ENCODE assay signal across 8 mouse cellular contexts in the genomic region with DNA sequence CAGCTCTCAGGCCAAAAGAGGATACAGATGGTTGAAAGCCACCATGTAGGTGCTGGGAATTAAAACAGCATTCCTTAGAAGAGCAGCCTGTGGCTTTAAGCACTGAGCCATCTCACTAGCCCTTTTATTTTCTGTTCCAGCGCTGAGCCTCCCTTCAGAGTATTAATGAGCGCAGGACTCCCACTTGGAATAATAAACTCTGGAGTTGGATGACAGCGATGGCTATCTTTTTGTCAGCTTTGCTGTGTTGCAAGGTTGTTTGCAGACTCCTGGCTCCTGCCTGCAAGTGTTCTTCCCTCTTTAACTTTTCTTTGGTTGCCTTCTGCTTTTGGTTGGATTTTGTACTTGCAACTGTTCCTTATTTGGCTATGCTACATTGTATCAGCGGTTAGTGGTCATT. TPM values are rescaled to one million over a fixed set of nuclear protein-coding genes. Genes with fewer than 3 reads are reported as not detected.
DNase-seq lines count a peak whose midpoint lies in the region; ATAC-seq and TF ChIP-seq lines count a peak whose summit lies in the region.

No protein-coding gene starts in this region.

- H3K4me2 ChIP-seq in forebrain, embryonic 16.5 days (ENCODE audit: low read length), result peak overlapping the region; percentile 67
- H3K4me2 ChIP-seq in intestine, embryonic 16.5 days (ENCODE audit: low read depth, low read length), result peak overlapping the region; percentile 74
- peak overlapping the region; percentile 87 for H3K4me2 ChIP-seq in neural tube, embryonic 12.5 days (replicated peaks)

- H3K9ac ChIP-seq in forebrain, embryonic 16.5 days (replicated peaks; ENCODE audit: low read depth, low read length), result no peak overlapping the region
- H3K9ac ChIP-seq in intestine, embryonic 16.5 days (ENCODE audit: low read depth, low read length), result no peak overlapping the region
- no peak overlapping the region for H3K9ac ChIP-seq in neural tube, embryonic 12.5 days

- DNase-seq in layer of hippocampus, adult 2 months (ENCODE audit: low spot score in 2 of 2), result no peak
- no peak for DNase-seq in layer of hippocampus, postnatal 36 days
- no peak for DNase-seq in ovary, postnatal 10 days (ENCODE audit: low spot score)
- DNase-seq in urinary bladder, postnatal 10 days (ENCODE audit: low spot score), result no peak
- no peak for DNase-seq in layer of hippocampus, adult 11-12 months (ENCODE audit: low spot score)

- H3K36me3 ChIP-seq in forebrain, embryonic 16.5 days (ENCODE audit: control insufficient read depth, insufficient read depth), result no peaks in the 10 kb centered on the region
- H3K36me3 ChIP-seq in intestine, embryonic 16.5 days (ENCODE audit: control insufficient read depth, insufficient read depth, low read length), result peaks cover 5% of the 10 kb centered on the region; the same call in 1 of the 2 replicates
- H3K36me3 ChIP-seq in neural tube, embryonic 12.5 days, result no peaks in the 10 kb centered on the region; the same call in 1 of the 2 replicates

- ATAC-seq in forebrain, embryonic 16.5 days, result no peak
- no peak for ATAC-seq in intestine, embryonic 16.5 days
- ATAC-seq in neural tube, embryonic 12.5 days (ENCODE audit: low FRiP score, low read depth), result no peak

- peak overlapping the region; percentile 68 for H3K4me3 ChIP-seq in layer of hippocampus, adult 2 months
- H3K4me3 ChIP-seq in forebrain, embryonic 16.5 days (replicated peaks; ENCODE audit: low read length), result no peak overlapping the region
- peak overlapping the region; percentile 86; the same call in 1 of the 2 replicates for H3K4me3 ChIP-seq in intestine, embryonic 16.5 days (ENCODE audit: low read length)
- H3K4me3 ChIP-seq in neural tube, embryonic 12.5 days, result peak overlapping the region; percentile 13; the same call in 1 of the 2 replicates

- WGBS in forebrain, embryonic 16.5 days, result 44% methylated on average over 4 of the region's 4 CpGs
- WGBS in intestine, embryonic 16.5 days, result 76% methylated on average over 4 of the region's 4 CpGs
- 66% methylated on average over 4 of the region's 4 CpGs for WGBS in neural tube, embryonic 12.5 days

- no peaks in the 10 kb centered on the region for H3K9me3 ChIP-seq in forebrain, embryonic 16.5 days (ENCODE audit: control insufficient read depth, low read length)
- H3K9me3 ChIP-seq in intestine, embryonic 16.5 days (ENCODE audit: control insufficient read depth, low read length), result no peaks in the 10 kb centered on the region
- no peaks in the 10 kb centered on the region for H3K9me3 ChIP-seq in neural tube, embryonic 12.5 days

- H3K4me1 ChIP-seq in forebrain, embryonic 16.5 days (replicated peaks; ENCODE audit: control insufficient read depth, insufficient read depth, low read length), result peaks cover 23% of the 10 kb centered on the region
- H3K4me1 ChIP-seq in intestine, embryonic 16.5 days (ENCODE audit: control insufficient read depth, insufficient read depth, low read length), result peaks cover 28% of the 10 kb centered on the region
- H3K4me1 ChIP-seq in neural tube, embryonic 12.5 days, result peaks cover 27% of the 10 kb centered on the region

- H3K27me3 ChIP-seq in forebrain, embryonic 16.5 days (replicated peaks; ENCODE audit: control insufficient read depth, insufficient read depth, low read length), result no peaks in the 10 kb centered on the region
- no peaks in the 10 kb centered on the region for H3K27me3 ChIP-seq in intestine, embryonic 16.5 days (replicated peaks; ENCODE audit: control insufficient read depth, insufficient read depth, low read length)
- no peaks in the 10 kb centered on the region for H3K27me3 ChIP-seq in neural tube, embryonic 12.5 days (replicated peaks)

- no peak for TF ChIP-seq CTCF in layer of hippocampus, adult 2 months (conservative IDR thresholded peaks at IDR 0.05)

- peak overlapping the region; percentile 28; the same call in 1 of the 2 replicates for H3K27ac ChIP-seq in layer of hippocampus, adult 2 months
- H3K27ac ChIP-seq in forebrain, embryonic 16.5 days (ENCODE audit: low read length), result no peak overlapping the region
- no peak overlapping the region for H3K27ac ChIP-seq in intestine, embryonic 16.5 days (ENCODE audit: low read length)
- no peak overlapping the region for H3K27ac ChIP-seq in neural tube, embryonic 12.5 days

RNA-seq across cellular contexts. Expression of gene Prkar2a, which starts 4.8 kb away (rescaled TPM):
- 10 to 100 TPM; 43.4 to 45.5 TPM for total RNA-seq in layer of hippocampus, adult 2 months (2021)
- 10 to 100 TPM; 41.4 to 48.1 TPM for total RNA-seq in layer of hippocampus, postnatal 36 days (2021)
- 37.6 and 41.3 TPM in 2 replicates for polyA plus RNA-seq in forebrain, embryonic 16.5 days (2015; fragmentation: Nextera tagmentation; extraction: Ambion mirVana)
- polyA plus RNA-seq in intestine, embryonic 16.5 days (2015; fragmentation: Nextera tagmentation; extraction: Ambion mirVana), result 32.8 and 36.9 TPM in 2 replicates
- 59.2 and 66.4 TPM in 2 replicates for polyA plus RNA-seq in neural tube, embryonic 12.5 days (2016; fragmentation: Nextera tagmentation; extraction: Ambion mirVana)

RNA-seq across cellular contexts. Expression of gene Slc25a20, which starts 32.1 kb away (rescaled TPM):
- total RNA-seq in layer of hippocampus, adult 2 months (2021), result 10 to 100 TPM; 14.4 to 14.8 TPM
- 10 to 100 TPM; 15.7 to 17.5 TPM for total RNA-seq in layer of hippocampus, postnatal 36 days (2021)
- polyA plus RNA-seq in forebrain, embryonic 16.5 days (2015; fragmentation: Nextera tagmentation; extraction: Ambion mirVana), result 46.3 and 47.8 TPM in 2 replicates
- 111 and 117 TPM in 2 replicates for polyA plus RNA-seq in intestine, embryonic 16.5 days (2015; fragmentation: Nextera tagmentation; extraction: Ambion mirVana)
- 40.1 and 41.8 TPM in 2 replicates for polyA plus RNA-seq in neural tube, embryonic 12.5 days (2016; fragmentation: Nextera tagmentation; extraction: Ambion mirVana)

RNA-seq across cellular contexts. Expression of gene Arih2, which starts 44.8 kb away (rescaled TPM):
- total RNA-seq in layer of hippocampus, adult 2 months (2021), result 10 to 100 TPM; 50.2 to 57.3 TPM
- 10 to 100 TPM; 50.7 to 54.2 TPM for total RNA-seq in layer of hippocampus, postnatal 36 days (2021)
- 59.9 and 61.8 TPM in 2 replicates for polyA plus RNA-seq in forebrain, embryonic 16.5 days (2015; fragmentation: Nextera tagmentation; extraction: Ambion mirVana)
- polyA plus RNA-seq in intestine, embryonic 16.5 days (2015; fragmentation: Nextera tagmentation; extraction: Ambion mirVana), result 41.2 and 42.9 TPM in 2 replicates
- polyA plus RNA-seq in neural tube, embryonic 12.5 days (2016; fragmentation: Nextera tagmentation; extraction: Ambion mirVana), result 56.2 and 57.2 TPM in 2 replicates
